Mouse (Mus musculus): Measurements from ENCODE around the gene Gm9833.
"Not testable (repeated sequence)": the region's sequence is repeated elsewhere in the genome, so short reads cannot be mapped to it uniquely, and the experiment has no call there.

Gm9833 gene

GRCm38 (mm10) chr3:10087994-10088393 is at the start of gene Gm9833:
Gm9833 (plus strand) TSS chr3:10088110.
- DNase-seq (ENCODE audit: low read depth, low spot score), result not testable (repeated sequence)

GRCm38 (mm10) chr3:10070070-10070469 is 17.8 kb upstream of the Gm9833 start:
- DNase-seq (ENCODE audit: low read depth, low spot score), result no peak

GRCm38 (mm10) chr3:10075826-10076225 is 12.1 kb upstream of the Gm9833 start:
- DNase-seq (ENCODE audit: low read depth, low spot score), result no peak

GRCm38 (mm10) chr3:10077096-10077841 is 10.6 kb upstream of the Gm9833 start:
- DNase-seq (ENCODE audit: low read depth, low spot score), result no peak

GRCm38 (mm10) chr3:10078113-10078512 is 9.8 kb upstream of the Gm9833 start:
- no peak for DNase-seq (ENCODE audit: low read depth, low spot score)

GRCm38 (mm10) chr3:10081336-10081735 is 6.6 kb upstream of the Gm9833 start:
- DNase-seq (ENCODE audit: low read depth, low spot score), result no peak

GRCm38 (mm10) chr3:10081911-10082541 is 5.9 kb upstream of the Gm9833 start:
- no peak for DNase-seq (ENCODE audit: low read depth, low spot score)

GRCm38 (mm10) chr3:10082545-10083062 is 5.3 kb upstream of the Gm9833 start:
- DNase-seq (ENCODE audit: low read depth, low spot score), result no peak

GRCm38 (mm10) chr3:10084102-10084501 is 3.8 kb upstream of the Gm9833 start:
- DNase-seq (ENCODE audit: low read depth, low spot score), result no peak

- no peak for DNase-seq (ENCODE audit: low read depth, low spot score)
These were observed 2.4 kb upstream of the Gm9833 start for GRCm38 (mm10) chr3:10085396-10086119.

GRCm38 (mm10) chr3:10087511-10087910 is 399 bp upstream of the Gm9833 start:
- no peak for DNase-seq (ENCODE audit: low read depth, low spot score)

- DNase-seq (ENCODE audit: low read depth, low spot score), result no peak
These were observed 3.8 kb downstream of the Gm9833 start for GRCm38 (mm10) chr3:10091616-10092140.

GRCm38 (mm10) chr3:10092499-10092898 is 4.6 kb downstream of the Gm9833 start:
- no peak for DNase-seq (ENCODE audit: low read depth, low spot score)

GRCm38 (mm10) chr3:10092914-10093313 is 5.0 kb downstream of the Gm9833 start:
- DNase-seq (ENCODE audit: low read depth, low spot score), result no peak

GRCm38 (mm10) chr3:10095076-10095622 is 7.2 kb downstream of the Gm9833 start:
- no peak for DNase-seq (ENCODE audit: low read depth, low spot score)

- DNase-seq (ENCODE audit: low read depth, low spot score), result no peak
These were observed 11.8 kb downstream of the Gm9833 start for GRCm38 (mm10) chr3:10099756-10100155.

- no peak for DNase-seq (ENCODE audit: low read depth, low spot score)
These were observed 23.7 kb downstream of the Gm9833 start for GRCm38 (mm10) chr3:10111570-10111969.

GRCm38 (mm10) chr3:10112196-10112595 is 24.3 kb downstream of the Gm9833 start:
- DNase-seq (ENCODE audit: low read depth, low spot score), result no peak

- DNase-seq (ENCODE audit: low read depth, low spot score), result no peak
These were observed 24.8 kb downstream of the Gm9833 start for GRCm38 (mm10) chr3:10112660-10113059.

- no peak for DNase-seq (ENCODE audit: low read depth, low spot score)
These were observed 28.6 kb downstream of the Gm9833 start for GRCm38 (mm10) chr3:10116531-10116930.

- no peak for DNase-seq (ENCODE audit: low read depth, low spot score)
These were observed 33.3 kb downstream of the Gm9833 start for GRCm38 (mm10) chr3:10121232-10121631.
